Mouse (Mus musculus): ENCODE results near the gene Tbk1. TPM values are rescaled to one million over a fixed set of nuclear protein-coding genes. Genes with fewer than 3 reads are reported as not detected.

Gene Tbk1
- total and polyA plus RNA-seq, 3 experiments: 29.5 to 46.0 (median 44.0) TPM

GRCm38 (mm10) chr10:121626186-121626882 is 39.7 kb upstream of the Tbk1 start, which contains the start of gene Xpot:
TSS of gene Xpot (minus strand) at chr10:121626332.
- TF ChIP-seq ETS1 (conservative IDR thresholded peaks at IDR 0.05; ENCODE audit: low read depth, low read length): 0 out of 2 replicates have a peak, but pooled peaks have one; percentile 6
- TF ChIP-seq ZKSCAN1 (IDR thresholded peaks at IDR 0.05; ENCODE audit: borderline replicate concordance, low read depth, low read length): no peak
- peak; percentile 93 for TF ChIP-seq SIN3A (IDR thresholded peaks at IDR 0.05; ENCODE audit: low read length)
- no peak for TF ChIP-seq E2F4 (IDR thresholded peaks at IDR 0.05; ENCODE audit: insufficient replicate concordance, low read depth, low read length)
- no peak; the same call in 1 of the 2 replicates for TF ChIP-seq MAZ (IDR thresholded peaks at IDR 0.05; ENCODE audit: low read depth, low read length)
- TF ChIP-seq JUN (IDR thresholded peaks at IDR 0.05; ENCODE audit: insufficient read depth, low read depth, low read length): no peak
- TF ChIP-seq USF1 (IDR thresholded peaks at IDR 0.05; ENCODE audit: low read depth, low read length): peak; percentile 85
- no peak for TF ChIP-seq JUND (conservative IDR thresholded peaks at IDR 0.05; ENCODE audit: low read depth, low read length)
- TF ChIP-seq BHLHE40 (IDR thresholded peaks at IDR 0.05; ENCODE audit: low read depth, low read length): peak; percentile 98
- peak; percentile 58; the same call in 1 of the 2 replicates for TF ChIP-seq CHD2 (IDR thresholded peaks at IDR 0.05; ENCODE audit: low read length)
- TF ChIP-seq HCFC1 (IDR thresholded peaks at IDR 0.05; ENCODE audit: low read depth, low read length): peak; percentile 97
- TF ChIP-seq KAT2A (IDR thresholded peaks at IDR 0.05; ENCODE audit: insufficient replicate concordance, low read length): peak; percentile 92; the same call in 1 of the 2 replicates
- no peak for TF ChIP-seq PAX5 (IDR thresholded peaks at IDR 0.05; ENCODE audit: low read length)
- TF ChIP-seq ZNF384 (IDR thresholded peaks at IDR 0.05; ENCODE audit: low read depth, low read length): peak; percentile 17; the same call in 1 of the 2 replicates
- TF ChIP-seq UBTF (IDR thresholded peaks at IDR 0.05; ENCODE audit: low read depth, low read length): peak; percentile 89; the same call in 1 of the 2 replicates
- peak; percentile 100 for TF ChIP-seq MYC (IDR thresholded peaks at IDR 0.05; ENCODE audit: low read depth, low read length)
- peak; percentile 75 for TF ChIP-seq TBP (conservative IDR thresholded peaks at IDR 0.05; ENCODE audit: low read depth, low read length)
- TF ChIP-seq ELF1 (IDR thresholded peaks at IDR 0.05; ENCODE audit: low read depth, low read length): peak; percentile 98
- TF ChIP-seq MAX (IDR thresholded peaks at IDR 0.05; ENCODE audit: low read length): peak; percentile 99
- TF ChIP-seq MAFK (IDR thresholded peaks at IDR 0.05; ENCODE audit: insufficient replicate concordance, low read length): peak; percentile 81
- no peak for TF ChIP-seq CHD1 (IDR thresholded peaks at IDR 0.05; ENCODE audit: low read depth, low read length)
- peak; percentile 93 for TF ChIP-seq POLR2A (IDR thresholded peaks at IDR 0.05; ENCODE audit: low read depth, low read length)
- peak; percentile 77 for TF ChIP-seq POLR2AphosphoS2 (IDR thresholded peaks at IDR 0.05; ENCODE audit: low read depth, low read length)
- TF ChIP-seq NRF1 (IDR thresholded peaks at IDR 0.05; ENCODE audit: low read depth, low read length): peak; percentile 76
- peak; percentile 55; the same call in 1 of the 2 replicates for TF ChIP-seq MEF2A (IDR thresholded peaks at IDR 0.05; ENCODE audit: borderline replicate concordance, low read depth, low read length)
- peak; percentile 58 for TF ChIP-seq USF2 (conservative IDR thresholded peaks at IDR 0.05; ENCODE audit: low read depth, low read length)
- TF ChIP-seq IRF4 (IDR thresholded peaks at IDR 0.05; ENCODE audit: low read depth, low read length): peak; percentile 75
- TF ChIP-seq NELFE (IDR thresholded peaks at IDR 0.05; ENCODE audit: low read depth, low read length): peak; percentile 79
- TF ChIP-seq ZMIZ1 (IDR thresholded peaks at IDR 0.05; ENCODE audit: low read depth, low read length): peak; percentile 63
- no peak for TF ChIP-seq RCOR1 (conservative IDR thresholded peaks at IDR 0.05; ENCODE audit: low read depth, low read length)
- TF ChIP-seq TCF12 (IDR thresholded peaks at IDR 0.05; ENCODE audit: low read depth, low read length): peak; percentile 84
- peak; percentile 98 for TF ChIP-seq MXI1 (IDR thresholded peaks at IDR 0.05; ENCODE audit: low read depth, low read length)
- TF ChIP-seq GABPA (IDR thresholded peaks at IDR 0.05; ENCODE audit: insufficient replicate concordance, low read depth, low read length): peak; percentile 65; the same call in 1 of the 2 replicates
- no peak for TF ChIP-seq CTCF (conservative IDR thresholded peaks at IDR 0.05 in 1 of 2, IDR thresholded peaks at IDR 0.05 in 1 of 2; ENCODE audit: low read depth in 2 of 2, low read length in 2 of 2)
- TF ChIP-seq SMC3 (IDR thresholded peaks at IDR 0.05; ENCODE audit: low read depth, low read length): no peak
- no peak for TF ChIP-seq ZC3H11A (IDR thresholded peaks at IDR 0.05; ENCODE audit: low read depth, low read length)
- no peak for TF ChIP-seq EP300 (IDR thresholded peaks at IDR 0.05; ENCODE audit: low read length)
- Histone ChIP-seq H3K9me3 (replicated peaks; ENCODE audit: low read length) (no peaks in the 10 kb centered on the region), H3K4me2 (ENCODE audit: insufficient read depth, low read depth, poor library complexity, severe bottlenecking) (peak within 1 kb of the TSS; percentile 93), H3K4me1 (ENCODE audit: control insufficient read depth in 1 of 2, insufficient read depth in 2 of 2) (peaks cover 15 to 36% of the 10 kb centered on the region in 2 experiments), H3K4me3 (replicated peaks in 1 of 3; ENCODE audit: low read depth in 2 of 3, low read length in 2 of 3, poor library complexity in 1 of 3) (peak within 1 kb of the TSS; percentile 82 to 93 (median 85)), H3K36me3 (replicated peaks in 1 of 2; ENCODE audit: control insufficient read depth in 1 of 2, insufficient read depth in 1 of 2, low read length in 1 of 2) (peaks cover 6 to 25% of the 10 kb centered on the region in 2 experiments), H3K27ac (ENCODE audit: insufficient read depth, low read depth) (peak within 1 kb of the TSS; percentile 91), H3K79me2 (replicated peaks; ENCODE audit: control insufficient read depth, extremely low read depth, insufficient read depth, poor library complexity, severe bottlenecking) (peaks cover 40% of the 10 kb centered on the region), H3K27me3 (replicated peaks) (no peaks in the 10 kb centered on the region), H3K9ac (ENCODE audit: insufficient read depth, low read depth) (peak within 1 kb of the TSS; percentile 98)
- DNase-seq (ENCODE audit: extremely low read depth): peak; percentile 97
- dilution Hi-C loops (cut with MboI; ENCODE audit: extremely low pct_ligation_motif_present, extremely low pct_unique_long_range_greater_than_20kb, low sequenced_read_pairs): no loop called here
- in situ Hi-C loops (cut with MboI; ENCODE audit: low pct_ligation_motif_present, low pct_unique_long_range_greater_than_20kb, low sequenced_read_pairs): no loop called here

All from CH12.LX (cell line).